Mouse (Mus musculus) MEL (cell line): ENCODE data around the gene Recql5.

Source experiments
- CTCF ChIP-seq, 3 experiments: IDR thresholded peaks in 2 of 3; conservative IDR thresholded peaks in 1 of 3; 2 replicates each; pipeline ENCODE4 v1.5.1; 2011 to 2012; ENCODE audit warnings: low read length in 3 of 3, low read depth in 2 of 3, mild to moderate bottlenecking in 2 of 3, improper control_type of control experiment in 1 of 3, inconsistent platforms in 1 of 3, mixed read lengths in 1 of 3, moderate library complexity in 1 of 3; ENCODE audit not compliant: control insufficient read depth in 1 of 3, insufficient read depth in 1 of 3, poor library complexity in 1 of 3, severe bottlenecking in 1 of 3
- TCF12 ChIP-seq: IDR thresholded peaks from 2 replicates; pipeline ENCODE4 v1.6.1; 2014; ENCODE audit warnings: low read depth, mild to moderate bottlenecking, inconsistent platforms, low read length, improper control_type of control experiment, moderate library complexity

DNA sequence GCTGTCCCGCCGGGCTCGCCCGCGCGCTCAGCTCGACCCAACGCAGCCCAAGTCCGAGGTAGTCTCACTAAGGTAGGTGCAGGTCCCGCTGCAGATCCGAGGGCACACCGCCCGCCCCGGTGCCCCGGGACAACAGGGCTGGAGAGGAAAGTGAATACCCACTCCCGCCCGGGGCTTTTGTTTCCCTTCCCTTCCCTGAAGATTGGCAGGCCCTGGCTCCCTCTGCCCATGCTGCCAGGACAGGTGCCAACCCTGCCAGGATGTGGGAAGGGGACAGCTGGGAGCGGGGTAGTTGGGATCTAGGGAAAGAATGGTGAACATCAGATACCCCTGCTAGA is 41.8 kb upstream of the Recql5 start:
- TF ChIP-seq TCF12 (no peak), CTCF (IDR thresholded peaks at IDR 0.05 in 2 of 3, conservative IDR thresholded peaks at IDR 0.05 in 1 of 3; ENCODE audit: control insufficient read depth in 1 of 3, insufficient read depth in 1 of 3, low read depth in 2 of 3, low read length in 3 of 3, poor library complexity in 1 of 3, severe bottlenecking in 1 of 3) (no peak)
